Mouse (Mus musculus) T-helper 17 cell (primary cell): ENCODE data around the gene Smarca2.

Experiments
- in situ Hi-C, 2 experiments: fragments of 300-600 bp; cut with MboI, MseI; formaldehyde crosslinking; loops; 1 replicate in 1 of 2; 2 replicates in 1 of 2; pipeline ENCODE4 v1.15.1; 2025; ENCODE audit warnings: high pct_unique_total_duplicates in 2 of 2

Gene Smarca2

DNA sequence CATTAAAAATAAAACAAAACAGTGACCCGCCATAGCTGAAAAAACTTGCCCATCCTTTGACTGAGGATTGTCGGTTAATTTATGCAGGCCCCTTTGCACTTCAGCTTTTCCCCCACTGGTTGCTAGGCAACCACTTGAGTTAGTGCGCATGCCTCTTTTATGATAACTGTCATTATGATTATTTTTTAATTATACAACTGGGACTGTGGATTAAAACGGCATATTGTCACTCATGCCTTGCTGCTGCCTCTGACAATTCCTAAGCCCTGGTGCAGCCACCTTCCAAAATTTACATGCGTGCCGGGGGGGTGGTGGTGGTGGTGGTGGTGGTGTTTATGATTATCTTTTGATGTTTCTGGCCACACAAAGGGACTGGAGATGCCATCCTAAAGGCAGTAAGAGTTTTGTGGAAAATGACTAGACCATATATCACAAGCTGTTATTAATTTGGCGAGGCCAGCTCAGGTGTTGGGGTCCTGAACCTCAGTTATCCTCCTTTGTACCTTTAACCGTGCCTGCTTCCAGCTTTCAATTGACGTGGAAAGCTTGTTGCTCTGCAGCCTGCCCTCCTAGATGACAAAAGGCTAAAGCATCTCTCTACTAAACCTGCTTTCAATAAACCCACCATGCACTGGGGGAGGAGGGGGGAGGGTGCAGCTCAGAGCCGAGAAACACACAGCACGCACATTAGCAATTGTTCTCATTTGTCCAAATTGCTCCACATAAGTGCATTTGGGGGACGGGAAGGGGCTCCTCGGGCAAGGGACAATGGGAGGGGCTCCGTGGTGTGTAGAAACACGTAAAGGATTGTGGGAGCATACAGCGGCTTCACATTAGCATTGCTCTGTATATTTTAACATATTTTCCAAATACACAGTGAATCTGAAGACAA, 165.0 kb downstream of the Smarca2 start:
- in situ Hi-C loops, result no loop called here

DNA sequence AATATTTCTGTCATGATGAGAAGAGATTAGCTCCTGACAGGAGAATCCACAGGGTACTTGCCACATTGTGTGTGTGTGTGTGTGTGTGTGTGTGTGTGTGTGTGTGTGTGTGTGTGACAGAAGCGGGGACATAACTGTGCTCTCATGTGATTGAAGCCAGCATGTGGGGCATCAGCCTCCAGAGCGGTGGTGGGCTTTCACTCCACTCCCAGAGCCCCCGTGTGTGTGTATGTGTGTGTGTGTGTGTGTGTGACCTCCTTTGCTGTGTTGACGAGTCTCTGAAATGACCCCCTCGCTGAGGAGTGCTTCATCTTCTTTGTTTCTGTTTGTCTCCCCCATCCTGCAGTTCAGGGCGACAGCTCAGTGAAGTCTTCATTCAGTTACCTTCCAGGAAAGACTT, 165.7 kb downstream of the Smarca2 start:
- in situ Hi-C loops, result no loop called here

- in situ Hi-C loops, result no loop called here
Measured at GRCm38 (mm10) chr19:26772051-26772583, 167.3 kb downstream of the Smarca2 start.

GRCm38 (mm10) chr19:26776066-26777025, 171.5 kb downstream of the Smarca2 start:
- in situ Hi-C loops, result no loop called here

DNA sequence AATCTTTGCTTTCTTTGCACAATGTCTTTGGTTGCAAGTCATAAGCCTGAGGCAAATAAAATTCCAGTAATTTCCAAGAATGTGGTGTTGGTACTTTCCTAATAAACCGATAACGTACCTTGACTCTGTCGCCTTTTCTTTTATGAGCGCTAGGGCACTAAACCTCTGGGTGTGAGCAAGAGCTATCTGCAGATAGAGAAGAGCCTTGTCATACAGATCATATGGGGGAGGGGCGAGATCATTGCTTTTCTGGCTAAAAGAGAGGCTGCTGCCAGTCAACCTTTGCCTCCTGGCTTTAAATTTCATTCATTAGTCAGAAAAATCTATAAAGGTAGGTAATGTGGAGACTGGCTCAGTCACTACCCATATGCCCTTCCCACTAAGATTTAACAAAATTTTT, 173.3 kb downstream of the Smarca2 start:
- in situ Hi-C loops, result no loop called here

- in situ Hi-C loops, result no loop called here
Measured at GRCm38 (mm10) chr19:26781209-26781608, 176.4 kb downstream of the Smarca2 start.

- in situ Hi-C loops, result no loop called here
Measured at GRCm38 (mm10) chr19:26788446-26788845, 183.6 kb downstream of the Smarca2 start.

DNA sequence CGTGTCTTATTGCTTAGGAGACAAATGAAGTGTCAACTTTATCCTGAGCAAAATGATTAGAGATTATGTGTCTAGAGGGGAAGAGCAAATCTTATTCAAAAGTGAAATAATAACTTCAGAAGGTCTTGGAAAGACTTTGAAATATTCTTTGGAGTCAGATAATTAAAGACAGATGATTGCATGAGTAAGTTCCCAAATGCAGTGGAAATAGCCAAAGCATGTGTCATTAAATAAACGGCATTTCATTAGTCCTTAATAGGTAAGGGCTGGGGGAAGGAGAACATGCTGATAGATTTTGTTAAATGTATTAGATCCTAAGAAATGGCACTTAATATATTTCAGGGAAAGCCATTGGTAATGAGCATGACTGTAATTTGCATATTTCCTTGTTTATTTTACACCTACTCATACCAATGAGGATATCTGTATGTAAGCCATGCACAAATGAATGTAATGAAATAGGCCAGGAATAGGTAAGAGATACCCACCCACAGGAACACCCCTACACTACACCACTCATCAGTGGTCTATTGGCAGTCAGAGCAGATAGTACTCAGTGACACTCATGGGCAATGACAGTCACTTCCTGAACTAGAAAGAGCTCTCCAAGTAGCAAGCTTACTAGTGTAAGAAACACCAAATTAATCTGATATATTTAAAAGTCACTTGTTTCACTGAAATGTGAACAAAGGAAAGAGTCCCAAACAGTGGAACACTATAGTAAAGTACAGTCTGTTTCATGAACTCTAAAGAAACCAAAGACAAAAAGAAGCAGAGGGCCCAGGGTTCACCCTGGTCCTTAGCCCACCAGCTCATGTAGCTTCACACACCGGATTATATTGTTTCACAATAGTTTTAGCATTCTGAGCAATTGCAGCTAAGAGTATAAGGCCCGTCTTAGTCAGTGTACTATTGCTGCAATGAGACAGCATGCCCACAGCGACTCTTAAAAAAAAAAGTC, 185.8 kb downstream of the Smarca2 start:
- in situ Hi-C loops, result loop anchor here in 1 of 2 experiments (5.0 to 10.0 kb wide), 2 partner anchors 48 to 74 kb away; no protein-coding TSS in a partner anchor

DNA sequence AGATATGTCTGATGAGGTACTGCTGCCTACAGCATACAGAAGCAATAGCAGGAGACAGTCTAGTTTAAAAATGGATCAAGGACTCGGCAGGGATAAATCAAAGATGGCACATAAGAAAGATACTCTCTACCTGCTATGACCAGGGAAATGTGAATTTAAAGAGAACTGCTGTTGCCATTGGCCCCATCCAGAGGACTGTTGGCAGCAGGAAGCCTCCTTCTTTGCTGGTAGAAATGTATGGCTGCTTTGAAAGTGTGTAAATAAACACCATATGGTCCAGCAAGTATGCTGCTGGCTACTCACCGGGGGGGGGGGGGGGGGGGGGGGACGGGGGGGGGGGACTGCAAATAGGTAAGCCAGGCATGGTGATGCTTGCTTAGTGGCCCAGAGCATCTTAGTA, 189.5 kb downstream of the Smarca2 start:
- in situ Hi-C loops, result loop anchor here in 1 of 2 experiments (5.0 to 10.0 kb wide), 2 partner anchors 52 to 70 kb away; no protein-coding TSS in a partner anchor

- in situ Hi-C loops, result loop anchor here in 1 of 2 experiments (10.0 kb wide), 1 partner anchor 69 kb away; no protein-coding TSS in a partner anchor
Measured at GRCm38 (mm10) chr19:26796006-26796405, 191.2 kb downstream of the Smarca2 start.

GRCm38 (mm10) chr19:26804401-26804800, 199.6 kb downstream of the Smarca2 start:
- in situ Hi-C loops, result no loop called here

GRCm38 (mm10) chr19:26814629-26815028, 209.8 kb downstream of the Smarca2 start:
- in situ Hi-C loops, result no loop called here

- in situ Hi-C loops, result no loop called here
Measured at GRCm38 (mm10) chr19:26817901-26818300, 213.1 kb downstream of the Smarca2 start.
